Mouse (Mus musculus) adrenal gland, adult 2 months (tissue): ENCODE results near the gene Limk1. TPM values are rescaled to one million over a fixed set of nuclear protein-coding genes. Genes with fewer than 3 reads are reported as not detected.

Source experiments
- DNase-seq: peaks from one replicate; pipeline ENCODE4 v3.0.0; 2021
- long read RNA-seq: library from polyadenylated mRNA; stranded (forward); transcript quantifications from one replicate; pipeline ENCODE4 v2.0.0, GENCODE M21; 2021
- polyA plus RNA-seq: library from polyadenylated mRNA; depleted of rRNA; stranded (reverse); fragments of >200 nt; gene quantifications from 2 replicates; pipeline ENCODE4 v1.2.3, GENCODE M21; 2012; rRNA removed
- total RNA-seq, 2 experiments: library from RNA; stranded (reverse); gene quantifications; 2 replicates each; pipeline ENCODE4 v1.2.3; 2021

Gene Limk1
- 10 to 100 TPM; 20.6 to 22.1 TPM for total RNA-seq
- 36.5 and 38.4 TPM in 2 replicates for polyA plus RNA-seq
- long read RNA-seq, partial matches to known transcripts: 0 of 1 reads
- long read RNA-seq, other reads (novel, unspliced or antisense): 1 of 1 reads

DNA sequence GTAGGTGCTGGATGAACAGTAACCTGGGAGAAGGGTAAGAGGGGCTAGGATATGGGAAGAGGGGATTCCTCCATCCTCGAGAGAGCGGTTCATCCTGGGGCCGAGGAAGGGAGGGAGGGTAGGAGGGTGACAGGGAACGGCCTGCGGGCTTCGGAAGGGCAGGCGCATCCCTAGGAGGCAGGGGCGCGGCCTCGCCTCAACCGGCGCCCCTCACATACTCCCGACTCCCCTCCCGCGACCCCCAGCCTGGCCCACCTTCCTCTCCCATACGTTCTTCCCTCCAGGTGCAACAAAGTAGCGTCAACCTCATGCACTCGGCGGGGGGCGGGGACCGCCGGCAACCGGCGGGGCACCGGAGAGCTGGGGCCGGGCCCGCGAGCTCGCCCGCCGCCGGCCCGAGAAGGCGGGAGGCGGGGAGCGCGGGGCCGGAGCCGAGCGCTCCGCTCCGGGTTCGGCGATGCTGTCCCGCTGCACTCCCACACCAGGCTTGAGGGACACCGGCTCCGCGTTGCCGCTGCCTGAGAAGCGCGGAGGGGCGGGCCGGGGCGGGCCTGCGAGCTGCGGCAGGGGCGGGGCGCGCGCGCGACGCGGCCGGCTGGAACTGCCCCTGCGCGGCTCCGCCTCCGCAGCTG, at the start of gene Limk1:
Limk1 (minus strand) TSS at position 513 of the 632 bp plus-strand sequence.
- DNase-seq: no peak

DNA sequence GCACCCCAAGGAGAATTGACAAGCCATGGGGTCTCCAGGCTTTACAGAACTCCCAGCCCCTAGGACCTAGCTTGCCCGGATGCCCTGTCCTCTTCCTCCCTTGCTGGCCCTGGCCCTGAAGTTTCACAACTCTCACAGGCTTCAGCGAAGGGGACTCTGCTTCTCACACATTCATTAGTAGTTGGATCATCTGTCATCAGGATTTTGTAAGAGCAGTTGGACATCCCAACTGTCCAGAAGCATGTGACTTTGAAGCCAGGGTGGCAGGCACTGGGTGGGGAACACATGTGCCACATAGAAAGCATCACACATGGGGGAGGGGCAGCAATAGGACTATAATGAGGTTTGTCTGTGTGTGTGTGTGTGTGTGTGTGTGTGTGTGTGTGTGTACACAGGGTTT, 46.5 kb upstream of the Limk1 start:
- no peak for DNase-seq

DNA sequence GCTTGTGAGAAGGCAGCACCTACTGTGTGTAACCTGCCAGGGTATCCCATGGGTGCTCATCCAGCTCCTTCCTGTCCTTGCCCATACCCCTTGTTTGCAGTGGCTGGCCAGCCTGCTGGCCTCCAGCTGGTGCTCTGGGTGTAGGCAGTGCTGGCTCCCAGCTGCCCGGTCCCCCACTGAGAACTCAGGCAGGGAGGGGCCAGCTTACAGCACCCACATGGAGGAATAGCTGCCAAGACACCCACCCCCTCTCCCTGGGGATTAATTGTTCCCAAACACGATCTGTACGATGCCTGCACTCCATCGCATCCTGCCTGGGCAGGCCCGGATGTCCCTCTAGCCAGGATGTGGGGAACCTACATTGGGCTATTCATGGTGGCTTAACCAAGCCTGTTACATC, 45.7 kb upstream of the Limk1 start:
- DNase-seq: no peak

GRCm38 (mm10) chr5:134733241-134733640, 44.8 kb upstream of the Limk1 start:
- DNase-seq: no peak

GRCm38 (mm10) chr5:134729124-134729523, 40.7 kb upstream of the Limk1 start:
- no peak for DNase-seq

DNA sequence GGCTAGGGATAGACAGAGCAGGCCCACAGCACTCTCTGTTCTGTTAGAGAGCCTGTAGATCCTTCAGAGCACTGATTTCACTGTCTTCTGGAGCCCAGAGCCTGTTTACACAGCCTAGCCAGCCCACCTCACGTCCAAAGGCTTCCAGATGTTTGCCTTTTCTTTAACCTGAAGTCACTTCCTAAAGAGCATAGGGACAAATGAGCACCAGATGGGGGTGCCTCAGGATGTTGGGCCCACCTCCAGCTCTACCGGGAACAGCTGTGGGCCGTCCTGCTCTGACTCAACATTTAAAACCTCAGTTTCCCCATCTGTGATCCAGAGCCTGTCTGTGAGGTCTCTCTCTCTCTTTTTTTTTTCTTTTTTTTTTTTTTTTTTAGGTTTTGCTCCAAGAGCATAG, 40.1 kb upstream of the Limk1 start:
- no peak for DNase-seq

DNA sequence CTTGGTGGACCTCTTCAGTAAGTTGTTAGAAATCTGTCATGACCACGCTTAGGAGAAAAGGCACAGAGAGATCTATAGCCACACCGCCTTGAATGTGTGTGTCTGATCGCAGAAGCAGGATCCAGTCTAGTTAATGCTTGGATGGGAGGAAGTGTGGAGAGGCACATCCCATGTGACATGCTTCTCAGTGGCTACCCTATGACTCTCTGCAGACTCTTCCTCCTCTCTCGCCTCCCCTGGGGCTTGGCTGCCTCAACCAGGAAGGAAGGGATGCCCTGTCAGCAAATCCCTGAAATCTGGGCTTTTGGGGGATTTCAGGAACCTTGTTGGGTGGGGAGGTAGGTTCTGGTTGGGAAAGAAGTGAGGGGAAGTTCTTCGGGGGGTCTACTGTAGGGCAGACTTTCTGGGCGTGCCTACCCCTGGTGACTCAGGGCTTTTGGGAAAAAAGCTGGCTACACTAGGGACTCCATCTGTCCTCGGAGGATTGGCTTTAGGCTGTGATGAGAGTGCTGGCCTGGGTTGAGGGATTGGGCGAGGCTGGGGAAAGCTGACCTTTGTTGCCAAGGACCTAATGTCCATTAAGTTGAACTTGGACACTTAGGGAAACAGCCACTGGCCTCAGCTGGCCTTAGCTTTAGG, 38.7 kb upstream of the Limk1 start:
- no peak for DNase-seq

DNA sequence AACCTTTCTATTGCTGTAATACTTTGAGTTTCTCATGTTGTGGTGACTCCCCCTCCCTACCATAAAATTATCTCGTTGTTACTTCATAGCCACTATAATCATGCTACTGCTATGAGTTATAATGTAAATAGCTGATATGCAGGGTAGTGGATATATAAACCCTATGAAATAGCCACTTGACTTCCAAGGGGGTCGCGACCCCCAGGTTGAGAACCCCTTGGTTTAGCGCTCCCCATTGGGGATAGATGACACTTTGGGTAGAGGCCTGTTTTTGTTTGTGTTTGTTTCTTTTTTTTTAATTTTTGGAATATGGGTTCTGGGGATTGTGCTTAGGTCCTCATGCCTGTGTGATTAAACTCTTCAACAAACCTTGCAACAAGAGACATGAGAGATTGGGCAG, 36.9 kb upstream of the Limk1 start:
- DNase-seq: no peak

GRCm38 (mm10) chr5:134720058-134720457, 31.7 kb upstream of the Limk1 start:
- no peak for DNase-seq

GRCm38 (mm10) chr5:134711076-134711475, 22.7 kb upstream of the Limk1 start:
- no peak for DNase-seq

DNA sequence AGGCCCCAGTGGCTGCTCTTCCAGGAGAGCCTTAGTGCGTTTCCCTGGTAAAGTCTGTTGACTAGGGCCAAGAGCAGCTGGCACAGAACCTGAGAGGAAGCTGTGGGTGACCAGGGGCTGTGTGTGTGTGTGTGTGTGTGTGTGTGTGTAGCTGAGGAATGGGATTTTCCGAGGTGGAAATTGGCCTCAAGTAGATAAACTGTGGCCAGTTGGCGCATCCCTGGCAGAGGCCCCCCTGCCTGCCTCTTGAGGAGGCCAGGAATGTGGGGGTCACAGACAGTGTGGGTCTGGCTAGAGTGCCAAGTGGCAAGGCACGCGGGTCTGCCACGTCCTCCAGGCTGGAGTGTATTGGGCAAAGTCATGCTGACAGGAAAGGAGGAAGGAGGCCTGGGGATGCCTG, 20.9 kb upstream of the Limk1 start:
- DNase-seq: no peak

DNA sequence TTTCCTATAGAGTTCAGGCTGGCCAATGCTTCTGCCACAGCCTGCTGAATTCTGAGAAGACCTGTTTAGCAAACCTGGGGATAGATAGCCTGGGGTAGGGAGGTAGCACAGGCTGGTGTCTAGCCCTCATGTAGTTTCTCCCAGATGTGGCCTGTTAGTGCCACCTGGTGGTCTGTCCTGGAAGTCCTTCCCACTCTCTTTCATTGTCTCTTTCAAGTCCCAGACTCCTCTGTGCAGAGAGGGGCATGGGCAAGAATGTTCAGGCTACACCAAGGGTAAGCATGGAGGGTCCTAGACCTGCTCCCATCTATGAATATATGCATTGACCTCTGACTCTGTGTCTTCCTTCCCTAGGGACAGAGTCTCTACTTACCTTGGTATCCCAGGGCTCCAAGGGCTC, 15.8 kb upstream of the Limk1 start:
- peak; percentile 76 for DNase-seq

- DNase-seq: no peak
Measured at GRCm38 (mm10) chr5:134695539-134695938, 7.1 kb upstream of the Limk1 start.

GRCm38 (mm10) chr5:134695082-134695481, 6.7 kb upstream of the Limk1 start:
- no peak for DNase-seq

DNA sequence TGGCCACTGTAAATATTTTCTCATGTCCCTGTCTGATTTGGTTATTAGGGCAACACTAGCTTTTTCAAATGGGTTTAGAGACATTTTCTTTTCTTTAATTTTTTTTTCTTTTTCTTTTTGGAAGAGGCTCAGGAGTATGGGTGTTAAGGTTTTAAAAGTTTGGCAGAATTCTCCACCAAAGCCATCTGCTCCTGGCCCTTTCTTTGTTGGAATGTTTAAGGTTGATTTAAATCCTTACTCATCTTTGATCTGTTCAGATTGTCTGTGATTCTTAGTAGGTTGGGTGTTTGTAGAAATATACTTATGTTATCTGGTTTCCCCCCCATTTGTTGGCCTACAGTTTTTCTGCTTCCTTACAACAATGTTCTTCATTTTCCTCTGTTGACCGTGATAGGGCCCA, 4.3 kb upstream of the Limk1 start:
- no peak for DNase-seq

GRCm38 (mm10) chr5:134688718-134689284, 403 bp upstream of the Limk1 start:
- DNase-seq: peak; percentile 100

- DNase-seq: no peak
Measured at GRCm38 (mm10) chr5:134687187-134687586, 1.2 kb downstream of the Limk1 start.

DNA sequence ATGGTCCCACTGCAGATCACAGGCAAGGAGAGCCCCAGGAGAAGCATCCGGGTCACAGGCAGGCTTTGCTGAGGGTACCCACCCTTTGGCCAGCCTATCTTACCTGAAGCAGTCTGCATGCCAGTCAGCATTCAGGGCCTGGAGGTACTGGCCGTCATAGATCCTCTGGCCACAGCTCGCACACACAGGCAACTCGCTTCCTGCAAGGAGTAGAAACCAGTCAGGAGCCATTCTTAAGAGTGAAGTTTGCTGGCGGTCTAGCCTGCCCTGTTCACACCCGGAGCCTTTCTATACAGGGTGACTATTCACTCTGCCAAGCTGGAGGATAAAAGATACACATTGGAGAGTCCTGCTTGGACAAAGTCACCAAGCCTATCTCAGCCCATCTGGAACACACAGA, 1.9 kb downstream of the Limk1 start:
- DNase-seq: no peak

DNA sequence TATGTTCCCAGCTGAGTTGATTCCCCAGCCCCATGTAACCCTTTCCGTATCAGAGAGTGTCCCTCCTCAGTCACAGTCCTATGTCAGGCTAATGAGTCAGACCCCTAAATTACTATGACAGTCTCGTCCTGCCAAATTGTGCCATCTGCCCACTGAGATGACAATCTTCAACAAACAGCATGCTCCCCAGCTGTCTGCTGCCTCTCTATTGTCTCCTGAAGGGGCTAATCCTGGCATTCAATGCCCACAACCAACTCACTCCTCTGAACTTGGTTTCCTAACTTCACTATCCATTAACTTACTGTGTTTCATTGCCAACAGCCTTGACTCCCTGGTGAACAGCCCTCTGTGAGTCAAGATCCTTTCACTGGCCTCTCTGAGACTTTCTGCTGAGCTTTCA, 4.0 kb downstream of the Limk1 start:
- peak; percentile 53 for DNase-seq

DNA sequence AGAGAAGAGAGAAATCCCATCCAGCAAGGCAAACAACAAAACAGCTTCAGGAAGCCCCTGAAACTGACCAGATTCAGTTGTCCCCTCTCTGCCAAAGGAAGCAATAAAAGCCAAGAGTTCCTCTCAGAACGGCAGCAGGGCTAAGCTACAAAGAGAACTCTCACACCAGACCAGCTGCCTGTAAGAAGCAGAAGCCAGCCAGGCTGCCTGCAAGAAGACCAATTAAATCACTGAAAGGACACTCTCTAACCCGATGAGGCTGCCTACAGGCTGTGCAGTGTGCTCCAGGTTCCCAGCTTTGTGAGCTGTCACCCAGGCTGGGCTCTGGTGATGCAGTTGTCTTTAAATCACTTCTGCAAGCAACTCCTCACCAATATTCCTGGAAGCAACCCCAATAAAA, 4.6 kb downstream of the Limk1 start:
- DNase-seq: no peak

GRCm38 (mm10) chr5:134680238-134680637, 8.2 kb downstream of the Limk1 start:
- peak; percentile 28 for DNase-seq

GRCm38 (mm10) chr5:134678827-134679546, 9.4 kb downstream of the Limk1 start:
- no peak for DNase-seq

DNA sequence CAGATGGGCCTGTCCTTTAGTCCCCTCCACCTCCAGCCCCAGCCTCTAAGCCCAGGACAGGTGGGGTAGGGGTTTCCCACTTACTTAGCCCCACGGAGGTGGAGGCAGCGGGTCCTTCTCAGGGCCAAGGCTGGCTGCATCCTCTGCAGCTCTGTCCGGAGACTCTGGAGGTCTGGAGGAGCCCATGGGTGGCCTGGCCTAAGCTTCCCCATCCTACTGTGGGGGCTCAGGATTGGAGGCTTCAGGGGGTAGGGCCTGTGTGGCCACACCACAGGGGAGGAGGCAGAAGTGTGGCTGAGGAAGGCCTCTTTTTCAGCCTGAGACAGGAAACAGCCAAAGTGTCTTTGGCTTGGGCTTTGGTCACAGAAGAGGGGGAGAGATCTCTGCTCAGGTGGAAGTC, 10.4 kb downstream of the Limk1 start:
- DNase-seq: peak; percentile 26
